Mouse (Mus musculus) regulatory T cell (primary cell): ENCODE measurements around the gene Plce1.
"Not testable (repeated sequence)": the region's sequence is repeated elsewhere in the genome, so short reads cannot be mapped to it uniquely, and the experiment has no call there.

ENCODE experiments used
- in situ Hi-C: fragments of 300-600 bp; cut with MboI, MseI; formaldehyde crosslinking; loops from one replicate; pipeline ENCODE4 v1.15.1; 2025; ENCODE audit warnings: high pct_unique_total_duplicates

Gene Plce1

GRCm38 (mm10) chr19:38488103-38488912, 7.4 kb downstream of the Plce1 start:
- in situ Hi-C loops, result no loop called here

GRCm38 (mm10) chr19:38498233-38498632, 17.3 kb downstream of the Plce1 start:
- in situ Hi-C loops, result no loop called here

- in situ Hi-C loops, result no loop called here
Observed at GRCm38 (mm10) chr19:38504597-38504996, 23.7 kb downstream of the Plce1 start.

GRCm38 (mm10) chr19:38506131-38506530, 25.2 kb downstream of the Plce1 start:
- in situ Hi-C loops, result no loop called here

- in situ Hi-C loops, result no loop called here
Observed at GRCm38 (mm10) chr19:38507251-38507965, 26.5 kb downstream of the Plce1 start.

GRCm38 (mm10) chr19:38507966-38508625, 27.2 kb downstream of the Plce1 start:
- in situ Hi-C loops, result no loop called here

GRCm38 (mm10) chr19:38514417-38515184, 33.7 kb downstream of the Plce1 start:
- in situ Hi-C loops, result no loop called here

- in situ Hi-C loops, result no loop called here
Observed at GRCm38 (mm10) chr19:38526855-38527254, 45.9 kb downstream of the Plce1 start.

GRCm38 (mm10) chr19:38527475-38527874, 46.6 kb downstream of the Plce1 start:
- in situ Hi-C loops, result no loop called here

GRCm38 (mm10) chr19:38533230-38533629, 52.3 kb downstream of the Plce1 start:
- in situ Hi-C loops, result no loop called here

- in situ Hi-C loops, result no loop called here
Observed at GRCm38 (mm10) chr19:38539338-38539737, 58.4 kb downstream of the Plce1 start.

GRCm38 (mm10) chr19:38540549-38540948, 59.6 kb downstream of the Plce1 start:
- in situ Hi-C loops, result no loop called here

GRCm38 (mm10) chr19:38549487-38550058, 68.7 kb downstream of the Plce1 start:
- in situ Hi-C loops, result no loop called here

- in situ Hi-C loops, result no loop called here
Observed at GRCm38 (mm10) chr19:38553551-38553950, 72.6 kb downstream of the Plce1 start.

- in situ Hi-C loops, result loop anchor here (5.0 kb wide), 1 partner anchor 37 kb away; no protein-coding TSS in a partner anchor
Observed at GRCm38 (mm10) chr19:38555399-38555798, 74.5 kb downstream of the Plce1 start.

- in situ Hi-C loops, result loop anchor here (5.0 kb wide), 1 partner anchor 33 kb away; no protein-coding TSS in a partner anchor
Observed at GRCm38 (mm10) chr19:38558816-38559215, 77.9 kb downstream of the Plce1 start.

- in situ Hi-C loops, result not testable (repeated sequence)
Observed at GRCm38 (mm10) chr19:38561887-38562286, 81.0 kb downstream of the Plce1 start.

GRCm38 (mm10) chr19:38566156-38566555, 85.2 kb downstream of the Plce1 start:
- in situ Hi-C loops, result no loop called here

- in situ Hi-C loops, result no loop called here
Observed at GRCm38 (mm10) chr19:38566752-38567151, 85.8 kb downstream of the Plce1 start.

GRCm38 (mm10) chr19:38567331-38567730, 86.4 kb downstream of the Plce1 start:
- in situ Hi-C loops, result no loop called here

- in situ Hi-C loops, result no loop called here
Observed at GRCm38 (mm10) chr19:38578554-38579146, 97.7 kb downstream of the Plce1 start.
